Mouse (Mus musculus): ENCODE measurements around the gene Rtbdn. TPM values are rescaled to one million over a fixed set of nuclear protein-coding genes. Genes with fewer than 3 reads are reported as not detected.

Rtbdn gene
- polyA plus RNA-seq, 1 experiment from 2014 or later = 1.1 TPM

Small RNA genes within 50 kb of the gene (microRNA-seq; reads per million reads assigned to microRNA genes)
- not detected for gene Gm24197

Other genes with a start within 250 kb of the Rtbdn start
- gene Lyl1, start 245.5 kb upstream of the Rtbdn start, polyA plus RNA-seq (2016; fragmentation: Nextera tagmentation; extraction: Ambion mirVana) = 4.4 and 4.5 TPM in 2 replicates
- gene G430095P16Rik, start 224.0 kb upstream of the Rtbdn start, polyA plus RNA-seq (2016; fragmentation: Nextera tagmentation; extraction: Ambion mirVana) = 2.5 and 2.6 TPM in 2 replicates
- 8.4 and 11.2 TPM in 2 replicates for gene Nfix, start 146.6 kb upstream of the Rtbdn start, polyA plus RNA-seq (2016; fragmentation: Nextera tagmentation; extraction: Ambion mirVana)
- 6.5 and 8.3 TPM in 2 replicates for gene Dand5, start 124.2 kb upstream of the Rtbdn start, polyA plus RNA-seq (2016; fragmentation: Nextera tagmentation; extraction: Ambion mirVana)
- gene Gadd45gip1, start 115.5 kb upstream of the Rtbdn start, polyA plus RNA-seq (2016; fragmentation: Nextera tagmentation; extraction: Ambion mirVana) = 39.7 and 40.1 TPM in 2 replicates
- 89.7 and 94.8 TPM in 2 replicates for gene Rad23a, start 106.3 kb upstream of the Rtbdn start, polyA plus RNA-seq (2016; fragmentation: Nextera tagmentation; extraction: Ambion mirVana)
- gene Calr, start 100.1 kb upstream of the Rtbdn start, polyA plus RNA-seq (2016; fragmentation: Nextera tagmentation; extraction: Ambion mirVana) = 753 and 769 TPM in 2 replicates
- gene Farsa, start 90.0 kb upstream of the Rtbdn start, polyA plus RNA-seq (2016; fragmentation: Nextera tagmentation; extraction: Ambion mirVana) = 108 and 110 TPM in 2 replicates
- 34.2 and 34.9 TPM in 2 replicates for gene Syce2, start 74.9 kb upstream of the Rtbdn start, polyA plus RNA-seq (2016; fragmentation: Nextera tagmentation; extraction: Ambion mirVana)
- 32.1 and 37.0 TPM in 2 replicates for gene Gcdh, start 53.1 kb upstream of the Rtbdn start, polyA plus RNA-seq (2016; fragmentation: Nextera tagmentation; extraction: Ambion mirVana)
- gene Klf1, start 45.1 kb upstream of the Rtbdn start, polyA plus RNA-seq (2016; fragmentation: Nextera tagmentation; extraction: Ambion mirVana) = 3.4 and 4.0 TPM in 2 replicates
- gene Dnase2a, start 38.4 kb upstream of the Rtbdn start, polyA plus RNA-seq (2016; fragmentation: Nextera tagmentation; extraction: Ambion mirVana) = 5.2 and 6.5 TPM in 2 replicates
- 43.0 and 44.9 TPM in 2 replicates for gene Mast1, start 9.6 kb upstream of the Rtbdn start, polyA plus RNA-seq (2016; fragmentation: Nextera tagmentation; extraction: Ambion mirVana)
- not detected in 2 replicates for gene Gm49661, start 22.4 kb downstream of the Rtbdn start, polyA plus RNA-seq (2016; fragmentation: Nextera tagmentation; extraction: Ambion mirVana)
- gene Prdx2, start 22.6 kb downstream of the Rtbdn start, polyA plus RNA-seq (2016; fragmentation: Nextera tagmentation; extraction: Ambion mirVana) = 1,247 and 1,331 TPM in 2 replicates
- gene Rnaseh2a, start 22.8 kb downstream of the Rtbdn start, polyA plus RNA-seq (2016; fragmentation: Nextera tagmentation; extraction: Ambion mirVana) = 78.4 and 85.2 TPM in 2 replicates
- 9.9 TPM in 2 replicates for gene Junb, start 31.7 kb downstream of the Rtbdn start, polyA plus RNA-seq (2016; fragmentation: Nextera tagmentation; extraction: Ambion mirVana)
- 17.6 and 18.2 TPM in 2 replicates for gene Hook2, start 43.6 kb downstream of the Rtbdn start, polyA plus RNA-seq (2016; fragmentation: Nextera tagmentation; extraction: Ambion mirVana)
- not detected in 2 replicates for gene Best2, start 67.5 kb downstream of the Rtbdn start, polyA plus RNA-seq (2016; fragmentation: Nextera tagmentation; extraction: Ambion mirVana)
- gene Asna1, start 78.3 kb downstream of the Rtbdn start, polyA plus RNA-seq (2016; fragmentation: Nextera tagmentation; extraction: Ambion mirVana) = 144 and 150 TPM in 2 replicates
- 180 and 189 TPM in 2 replicates for gene Trir, start 79.8 kb downstream of the Rtbdn start, polyA plus RNA-seq (2016; fragmentation: Nextera tagmentation; extraction: Ambion mirVana)
- gene Tnpo2, start 89.9 kb downstream of the Rtbdn start, polyA plus RNA-seq (2016; fragmentation: Nextera tagmentation; extraction: Ambion mirVana) = 39.2 and 40.4 TPM in 2 replicates
- gene Fbxw9, start 113.1 kb downstream of the Rtbdn start, polyA plus RNA-seq (2016; fragmentation: Nextera tagmentation; extraction: Ambion mirVana) = 38.1 and 40.5 TPM in 2 replicates
- not detected in 2 replicates for gene Gm5741, start 121.0 kb downstream of the Rtbdn start, polyA plus RNA-seq (2016; fragmentation: Nextera tagmentation; extraction: Ambion mirVana)
- 76.3 and 87.4 TPM in 2 replicates for gene Dhps, start 124.8 kb downstream of the Rtbdn start, polyA plus RNA-seq (2016; fragmentation: Nextera tagmentation; extraction: Ambion mirVana)
- gene Wdr83os, start 133.7 kb downstream of the Rtbdn start, polyA plus RNA-seq (2016; fragmentation: Nextera tagmentation; extraction: Ambion mirVana) = 104 and 111 TPM in 2 replicates
- 54.6 and 57.9 TPM in 2 replicates for gene Wdr83, start 134.3 kb downstream of the Rtbdn start, polyA plus RNA-seq (2016; fragmentation: Nextera tagmentation; extraction: Ambion mirVana)
- 18.0 and 18.7 TPM in 2 replicates for gene Man2b1, start 136.3 kb downstream of the Rtbdn start, polyA plus RNA-seq (2016; fragmentation: Nextera tagmentation; extraction: Ambion mirVana)
- gene Zfp791, start 176.1 kb downstream of the Rtbdn start, polyA plus RNA-seq (2016; fragmentation: Nextera tagmentation; extraction: Ambion mirVana) = 1.4 TPM in 2 replicates
- gene Cks1brt, start 204.9 kb downstream of the Rtbdn start, polyA plus RNA-seq (2016; fragmentation: Nextera tagmentation; extraction: Ambion mirVana) = not detected in 2 replicates